In the genomic region with DNA sequence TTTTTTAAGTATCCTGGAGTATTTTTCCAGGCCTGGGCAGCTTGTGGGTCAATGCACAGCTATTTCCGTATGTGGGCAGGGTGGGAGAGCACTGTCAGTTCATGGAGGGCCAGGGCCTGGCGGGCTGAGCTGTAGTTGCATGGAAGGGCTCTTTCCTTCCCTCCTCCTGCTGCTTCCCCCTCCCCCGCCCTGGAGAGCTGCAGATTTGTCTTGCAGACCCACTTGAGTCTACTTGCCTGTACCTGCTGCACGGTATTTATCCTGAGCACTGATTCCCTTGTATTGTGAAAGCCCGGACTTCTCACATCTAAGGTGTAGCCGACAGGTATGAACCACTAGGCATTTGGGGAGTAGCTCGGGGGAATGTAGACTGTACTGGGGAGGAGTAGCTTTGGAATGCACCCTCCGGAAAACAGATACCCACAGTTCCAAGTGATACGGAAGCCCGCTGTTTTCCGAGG, we compare ENCODE assay signal across 10 mouse cellular contexts. TPM values are rescaled to one million over a fixed set of nuclear protein-coding genes. Genes with fewer than 3 reads are reported as not detected.
A peak's percentile ranks its signal among the peaks of the same experiment; 100 is the strongest.
DNase-seq lines count a peak whose midpoint lies in the region; ATAC-seq and TF ChIP-seq lines count a peak whose summit lies in the region.
"Had no signal": no experiment of that assay in that cellular context is flagged by ENCODE, and none has a peak within 500 bp of the region (broad histone marks: within the 10 kb centered on the region; RNA-seq: fewer than 3 reads in every experiment).

No protein-coding gene starts in this region.

- 0 out of 2 replicates have a peak overlapping the region, but pooled peaks have one; percentile 29 for H3K9ac ChIP-seq in heart, embryonic 12.5 days
- no peak overlapping the region for H3K9ac ChIP-seq in lung, embryonic 15.5 days
- H3K9ac ChIP-seq in forebrain, postnatal 0 days: no peak overlapping the region
- no peak overlapping the region for H3K9ac ChIP-seq in midbrain, embryonic 11.5 days (ENCODE audit: low read length)
- H3K9ac ChIP-seq: liver, embryonic 13.5 days had no signal

- peak; percentile 43; the same call in 1 of the 2 replicates for ATAC-seq in heart, embryonic 12.5 days (ENCODE audit: insufficient number of reproducible peaks, low FRiP score)
- ATAC-seq in lung, embryonic 15.5 days (ENCODE audit: borderline replicate concordance, extremely low read depth, low FRiP score, low TSS enrichment): peak; percentile 72
- ATAC-seq in forebrain, postnatal 0 days: no peak
- ATAC-seq in midbrain, embryonic 11.5 days (ENCODE audit: low FRiP score): no peak

- H3K4me2 ChIP-seq in heart, embryonic 12.5 days: peak overlapping the region; percentile 27
- H3K4me2 ChIP-seq in lung, embryonic 15.5 days: peak overlapping the region; percentile 21; the same call in 1 of the 2 replicates
- no peak overlapping the region for H3K4me2 ChIP-seq in forebrain, postnatal 0 days (ENCODE audit: low read depth)
- no peak overlapping the region for H3K4me2 ChIP-seq in midbrain, embryonic 11.5 days
- H3K4me2 ChIP-seq: liver, embryonic 13.5 days had no signal

- H3K9me3 ChIP-seq in heart, embryonic 12.5 days (replicated peaks): 0 out of 2 replicates have a peak, but pooled peaks cover 2% of the 10 kb centered on the region
- no peaks in the 10 kb centered on the region for H3K9me3 ChIP-seq in lung, embryonic 15.5 days
- no peaks in the 10 kb centered on the region for H3K9me3 ChIP-seq in forebrain, postnatal 0 days (ENCODE audit: low read length)
- H3K9me3 ChIP-seq in midbrain, embryonic 11.5 days (ENCODE audit: control insufficient read depth, low read length): no peaks in the 10 kb centered on the region
- H3K9me3 ChIP-seq: liver, embryonic 13.5 days had no signal

- no peak for TF ChIP-seq CTCF in forebrain, postnatal 0 days (IDR thresholded peaks at IDR 0.05; ENCODE audit: low read depth)

- H3K27ac ChIP-seq in heart, embryonic 12.5 days (ENCODE audit: poor library complexity, severe bottlenecking): peak overlapping the region; percentile 78
- peak overlapping the region; percentile 84 for H3K27ac ChIP-seq in lung, embryonic 15.5 days
- H3K27ac ChIP-seq in forebrain, postnatal 0 days (ENCODE audit: low read depth, low read length): no peak overlapping the region; the same call in 1 of the 2 replicates
- no peak overlapping the region for H3K27ac ChIP-seq in midbrain, embryonic 11.5 days (ENCODE audit: low read depth, low read length)
- H3K27ac ChIP-seq: liver, embryonic 13.5 days had no signal

- no peak for DNase-seq in heart, postnatal 25 days (ENCODE audit: low spot score)
- DNase-seq in ZHBTc4 (ENCODE audit: low read depth, low spot score): peak; percentile 31
- peak; percentile 40 for DNase-seq in kidney, adult 18-20 months
- DNase-seq in forebrain, postnatal 0 days: no peak
- DNase-seq in cerebellum, adult 9-10 months: no peak
- no peak for DNase-seq in midbrain, embryonic 11.5 days (ENCODE audit: low spot score, missing footprints)
- DNase-seq: liver, embryonic 13.5 days had no signal

- peaks cover 63% of the 10 kb centered on the region for H3K4me1 ChIP-seq in heart, embryonic 12.5 days (replicated peaks)
- peaks cover 56% of the 10 kb centered on the region for H3K4me1 ChIP-seq in lung, embryonic 15.5 days
- H3K4me1 ChIP-seq in forebrain, postnatal 0 days (ENCODE audit: insufficient read depth): peaks cover 7% of the 10 kb centered on the region; the same call in 1 of the 2 replicates
- peaks cover 17% of the 10 kb centered on the region for H3K4me1 ChIP-seq in midbrain, embryonic 11.5 days (ENCODE audit: control insufficient read depth, insufficient read depth, low read length)

- H3K27me3 ChIP-seq in heart, embryonic 12.5 days (replicated peaks): no peaks in the 10 kb centered on the region
- no peaks in the 10 kb centered on the region for H3K27me3 ChIP-seq in lung, embryonic 15.5 days
- no peaks in the 10 kb centered on the region for H3K27me3 ChIP-seq in forebrain, postnatal 0 days (ENCODE audit: insufficient read depth, low read length)
- no peaks in the 10 kb centered on the region for H3K27me3 ChIP-seq in midbrain, embryonic 11.5 days (ENCODE audit: control insufficient read depth, insufficient read depth, low read length)
- H3K27me3 ChIP-seq: liver, embryonic 13.5 days had no signal

- WGBS in heart, embryonic 12.5 days: 26% methylated on average over 11 of the region's 11 CpGs
- 54% methylated on average over 11 of the region's 11 CpGs for WGBS in lung, embryonic 15.5 days
- 71% methylated on average over 11 of the region's 11 CpGs for WGBS in forebrain, postnatal 0 days
- 61% methylated on average over 11 of the region's 11 CpGs for WGBS in midbrain, embryonic 11.5 days

- intact Hi-C loops in heart, postnatal 25 days (cut with DNase I): loop anchor here (5.0 to 10.0 kb wide), 2 partner anchors 48 to 60 kb away; a partner anchor contains a TSS

- H3K36me3 ChIP-seq in heart, embryonic 12.5 days: peaks cover 3% of the 10 kb centered on the region; the same call in 1 of the 2 replicates
- no peaks in the 10 kb centered on the region for H3K36me3 ChIP-seq in lung, embryonic 15.5 days
- no peaks in the 10 kb centered on the region for H3K36me3 ChIP-seq in forebrain, postnatal 0 days (ENCODE audit: insufficient read depth)
- H3K36me3 ChIP-seq in midbrain, embryonic 11.5 days (ENCODE audit: control insufficient read depth, insufficient read depth, low read length): no peaks in the 10 kb centered on the region
- H3K36me3 ChIP-seq: liver, embryonic 13.5 days had no signal

- H3K4me3 ChIP-seq in heart, embryonic 12.5 days: no peak overlapping the region
- H3K4me3 ChIP-seq in lung, embryonic 15.5 days: no peak overlapping the region
- H3K4me3 ChIP-seq in forebrain, postnatal 0 days (ENCODE audit: low read depth, low read length): no peak overlapping the region
- no peak overlapping the region for H3K4me3 ChIP-seq in midbrain, embryonic 11.5 days (ENCODE audit: low read depth, low read length)
- H3K4me3 ChIP-seq: liver, embryonic 13.5 days; myocyte had no signal

RNA-seq across cellular contexts. Expression of a gene that starts 49.0 kb away (rescaled TPM):
- 7.8 and 9.7 TPM in 2 replicates for polyA plus RNA-seq in heart, embryonic 12.5 days (2016; fragmentation: Nextera tagmentation; extraction: Ambion mirVana)
- total RNA-seq in heart, postnatal 25 days (2021): 10 to 100 TPM; 10.1 to 12.7 TPM
- 19.0 and 22.2 TPM in 2 replicates for polyA plus RNA-seq in lung, embryonic 15.5 days (2015; fragmentation: Nextera tagmentation; extraction: Ambion mirVana)
- total RNA-seq in forebrain, postnatal 0 days (2014; rRNA removed): 7.8 and 7.9 TPM in 2 replicates
- polyA plus RNA-seq in forebrain, postnatal 0 days (2015; fragmentation: Nextera tagmentation; extraction: Ambion mirVana): 1.9 and 4.6 TPM in 2 replicates
- polyA plus RNA-seq in midbrain, embryonic 11.5 days (2014; fragmentation: Nextera tagmentation; extraction: Ambion mirVana): 4.9 and 5.5 TPM in 2 replicates

Comparison
In these comparisons a context has a peak if more than half of its experiments do, and no peak if none do; other contexts are left out.
1. ATAC-seq: peak in heart, embryonic 12.5 days (single experiment) and lung, embryonic 15.5 days (single experiment); none in forebrain, postnatal 0 days (single experiment) and midbrain, embryonic 11.5 days (single experiment).
2. H3K27ac ChIP-seq: peak in heart, embryonic 12.5 days (single experiment) and lung, embryonic 15.5 days (single experiment); none in forebrain, postnatal 0 days (single experiment) and midbrain, embryonic 11.5 days (single experiment).
3. H3K4me2 ChIP-seq: peak in heart, embryonic 12.5 days (single experiment) and lung, embryonic 15.5 days (single experiment); none in forebrain, postnatal 0 days (single experiment) and midbrain, embryonic 11.5 days (single experiment).
4. DNase-seq: peak in ZHBTc4 (single experiment) and kidney, adult 18-20 months (single experiment); none in heart, postnatal 25 days (single experiment), forebrain, postnatal 0 days (single experiment), cerebellum, adult 9-10 months (single experiment) and midbrain, embryonic 11.5 days (single experiment).